Mouse (Mus musculus) CH12.LX (cell line): ENCODE data around the gene Ccdc40. TPM values are rescaled to one million over a fixed set of nuclear protein-coding genes. Genes with fewer than 3 reads are reported as not detected.

Experiments
- DNase-seq: peaks from one replicate; pipeline ENCODE4 v3.0.0-alpha.2; 2013; ENCODE audit errors: extremely low read depth
- H3K27ac ChIP-seq: 2 replicates; pipeline ENCODE4 v1.5.1; 2012; ENCODE audit warnings: low read depth, mild to moderate bottlenecking, control low read depth, moderate library complexity; ENCODE audit not compliant: insufficient read depth
- H3K27me3 ChIP-seq: replicated peaks from 2 replicates; pipeline ENCODE3; 2012; ENCODE audit warnings: inconsistent platforms
- H3K36me3 ChIP-seq, 2 experiments: replicated peaks in 1 of 2; 2 replicates each; pipeline versions ENCODE3 to v1.6.1; 2012; ENCODE audit warnings: inconsistent platforms in 1 of 2, low read length in 1 of 2, mild to moderate bottlenecking in 1 of 2, mixed read lengths in 1 of 2, moderate library complexity in 1 of 2; ENCODE audit not compliant: control insufficient read depth in 1 of 2, insufficient read depth in 1 of 2
- H3K4me1 ChIP-seq, 2 experiments: 2 replicates each; pipeline ENCODE4 v1.6.1; 2012; ENCODE audit warnings: inconsistent platforms in 1 of 2, moderate library complexity in 1 of 2; ENCODE audit not compliant: insufficient read depth in 2 of 2, control insufficient read depth in 1 of 2
- H3K4me2 ChIP-seq: 2 replicates; pipeline ENCODE4 v1.6.1; 2012; ENCODE audit warnings: low read depth, mild to moderate bottlenecking, control low read depth; ENCODE audit not compliant: poor library complexity, insufficient read depth, severe bottlenecking
- H3K4me3 ChIP-seq, 3 experiments: fragments of 150-350 bp in 1 of 3; sonication (generic) in 1 of 3; replicated peaks in 1 of 3; 2 replicates each; pipeline versions ENCODE3 to v1.5.1; 2011 to 2012; ENCODE audit warnings: low read depth in 2 of 3, low read length in 2 of 3, mild to moderate bottlenecking in 2 of 3, moderate library complexity in 2 of 3, control low read depth in 1 of 3, improper control_type of control experiment in 1 of 3, inconsistent platforms in 1 of 3, mixed read lengths in 1 of 3; ENCODE audit not compliant: poor library complexity in 1 of 3
- H3K79me2 ChIP-seq: replicated peaks from 2 replicates; pipeline ENCODE4 v1.6.1; 2012; ENCODE audit warnings: mild to moderate bottlenecking, moderate library complexity; ENCODE audit not compliant: control insufficient read depth, poor library complexity, insufficient read depth, severe bottlenecking; ENCODE audit errors: extremely low read depth
- H3K9ac ChIP-seq: 2 replicates; pipeline ENCODE4 v1.6.1; 2012; ENCODE audit warnings: low read depth, mild to moderate bottlenecking, control low read depth, moderate library complexity; ENCODE audit not compliant: insufficient read depth
- H3K9me3 ChIP-seq: replicated peaks from 2 replicates; pipeline ENCODE3; 2012; ENCODE audit warnings: low read length, inconsistent platforms, mixed read lengths
- BHLHE40 ChIP-seq: IDR thresholded peaks from 2 replicates; pipeline ENCODE4 v1.6.1; 2011; ENCODE audit warnings: mild to moderate bottlenecking, low read depth, low read length, improper control_type of control experiment
- CHD2 ChIP-seq: IDR thresholded peaks from 2 replicates; pipeline ENCODE4 v1.6.1; 2011; ENCODE audit warnings: low read length, improper control_type of control experiment
- CTCF ChIP-seq, 2 experiments: IDR thresholded peaks in 1 of 2; conservative IDR thresholded peaks in 1 of 2; 2 replicates each; pipeline ENCODE4 v1.5.1; 2011 to 2012; ENCODE audit warnings: low read depth in 2 of 2, low read length in 2 of 2, improper control_type of control experiment in 1 of 2, inconsistent platforms in 1 of 2, mild to moderate bottlenecking in 1 of 2, moderate library complexity in 1 of 2
- E2F4 ChIP-seq: IDR thresholded peaks from 2 replicates; pipeline ENCODE4 v1.6.1; 2011; ENCODE audit warnings: low read depth, low read length, improper control_type of control experiment; ENCODE audit not compliant: insufficient replicate concordance
- EP300 ChIP-seq: IDR thresholded peaks from 2 replicates; pipeline ENCODE4 v1.6.1; 2011; ENCODE audit warnings: low read length, improper control_type of control experiment
- JUN ChIP-seq: IDR thresholded peaks from 2 replicates; pipeline ENCODE4 v1.6.1; 2011; ENCODE audit warnings: low read depth, mild to moderate bottlenecking, low read length, improper control_type of control experiment, moderate library complexity; ENCODE audit not compliant: insufficient read depth
- MAFK ChIP-seq: IDR thresholded peaks from 2 replicates; pipeline ENCODE4 v1.6.1; 2011; ENCODE audit warnings: low read length, improper control_type of control experiment; ENCODE audit not compliant: insufficient replicate concordance
- MAX ChIP-seq: IDR thresholded peaks from 2 replicates; pipeline ENCODE4 v1.6.1; 2011; ENCODE audit warnings: low read length, improper control_type of control experiment
- MXI1 ChIP-seq: IDR thresholded peaks from 2 replicates; pipeline ENCODE4 v1.6.1; 2011; ENCODE audit warnings: mild to moderate bottlenecking, low read depth, low read length, improper control_type of control experiment
- NELFE ChIP-seq: IDR thresholded peaks from 2 replicates; pipeline ENCODE4 v1.6.1; 2011; ENCODE audit warnings: low read depth, low read length, improper control_type of control experiment
- PAX5 ChIP-seq: IDR thresholded peaks from 2 replicates; pipeline ENCODE4 v1.6.1; 2012; ENCODE audit warnings: low read length, inconsistent platforms, mixed read lengths
- POLR2A ChIP-seq: IDR thresholded peaks from 2 replicates; pipeline ENCODE4 v1.6.1; 2011; ENCODE audit warnings: low read depth, mild to moderate bottlenecking, improper control_type of control experiment, low read length
- POLR2AphosphoS2 ChIP-seq: IDR thresholded peaks from 2 replicates; pipeline ENCODE4 v1.6.1; 2011; ENCODE audit warnings: low read depth, low read length, improper control_type of control experiment
- RCOR1 ChIP-seq: conservative IDR thresholded peaks from 2 replicates; pipeline ENCODE4 v1.6.1; 2012; ENCODE audit warnings: low read depth, mild to moderate bottlenecking, inconsistent platforms, low read length, improper control_type of control experiment
- SIN3A ChIP-seq: IDR thresholded peaks from 2 replicates; pipeline ENCODE4 v1.6.1; 2012; ENCODE audit warnings: low read length, improper control_type of control experiment, inconsistent platforms
- SMC3 ChIP-seq: IDR thresholded peaks from 2 replicates; pipeline ENCODE4 v1.6.1; 2011; ENCODE audit warnings: low read depth, low read length, improper control_type of control experiment
- TBP ChIP-seq: conservative IDR thresholded peaks from 2 replicates; pipeline ENCODE4 v1.6.1; 2011; ENCODE audit warnings: low read depth, low read length, improper control_type of control experiment
- TCF12 ChIP-seq: IDR thresholded peaks from 2 replicates; pipeline ENCODE4 v1.6.1; 2014; ENCODE audit warnings: low read depth, mild to moderate bottlenecking, inconsistent platforms, low read length, improper control_type of control experiment
- UBTF ChIP-seq: IDR thresholded peaks from 2 replicates; pipeline ENCODE4 v1.6.1; 2012; ENCODE audit warnings: low read depth, mild to moderate bottlenecking, inconsistent platforms, low read length, improper control_type of control experiment, moderate library complexity
- USF1 ChIP-seq: IDR thresholded peaks from 2 replicates; pipeline ENCODE4 v1.6.1; 2014; ENCODE audit warnings: low read depth, mild to moderate bottlenecking, inconsistent platforms, low read length, improper control_type of control experiment
- ZNF384 ChIP-seq: IDR thresholded peaks from 2 replicates; pipeline ENCODE4 v1.6.1; 2012; ENCODE audit warnings: low read depth, low read length, improper control_type of control experiment, inconsistent platforms
- dilution Hi-C: fragments of 300-500 bp; cut with MboI; formaldehyde crosslinking; loops from 2 replicates; pipeline ENCODE4 v1.14.3; 2020; ENCODE audit warnings: low sequenced_read_pairs; ENCODE audit not compliant: extremely low pct_unique_long_range_greater_than_20kb, extremely low pct_ligation_motif_present
- in situ Hi-C: fragments of 300-500 bp; cut with MboI; formaldehyde crosslinking; loops from 3 replicates; pipeline ENCODE4 v1.14.3; 2019; ENCODE audit warnings: low sequenced_read_pairs, low pct_ligation_motif_present, low pct_unique_long_range_greater_than_20kb, mixed read lengths
- polyA plus RNA-seq: library from polyadenylated mRNA; unstranded; fragments of >175 nt; gene quantifications from 2 replicates; pipeline ENCODE4 v1.2.1, GENCODE M21; 2012; ENCODE audit warnings: low read depth; ENCODE audit not compliant: insufficient read length
- total RNA-seq, 2 experiments: library from RNA; depleted of rRNA; stranded (reverse); fragments of 300-350 nt in 1 of 2; fragments of >200 nt in 1 of 2; gene quantifications; 2 replicates each; pipeline ENCODE4 v1.2.3; 2012 to 2014

Ccdc40 gene
- total and polyA plus RNA-seq, 3 experiments: 0.97 to 1.4 (median 1.3) TPM

- dilution Hi-C loops: no loop called here
- H3K27ac ChIP-seq: no peak overlapping the region
Measured at GRCm38 (mm10) chr11:119224926-119225325, 3.4 kb upstream of the Ccdc40 start.

GRCm38 (mm10) chr11:119225634-119226033 lies 2.7 kb upstream of the Ccdc40 start:
- Histone ChIP-seq H3K27me3 (peaks cover 91% of the 10 kb centered on the region), H3K79me2 (no peaks in the 10 kb centered on the region), H3K4me2 (no peak overlapping the region), H3K36me3 (no peaks in the 10 kb centered on the region), H3K9ac (no peak overlapping the region), H3K4me3 (no peak overlapping the region), H3K4me1 (peaks cover 3 to 19% of the 10 kb centered on the region in 2 experiments), H3K9me3 (peaks cover 5% of the 10 kb centered on the region), H3K27ac (no peak overlapping the region)
- dilution Hi-C loops (no loop called here), in situ Hi-C loops (no loop called here)
- TF ChIP-seq EP300: no peak
- TF ChIP-seq NELFE: no peak
- no peak for TF ChIP-seq E2F4
- TF ChIP-seq USF1: no peak
- TF ChIP-seq POLR2A: no peak
- no peak for TF ChIP-seq PAX5
- no peak for TF ChIP-seq MXI1
- TF ChIP-seq SMC3: no peak
- TF ChIP-seq ZNF384: no peak
- no peak for TF ChIP-seq TCF12
- no peak for TF ChIP-seq MAFK
- TF ChIP-seq TBP: no peak
- TF ChIP-seq MAX: no peak
- no peak for TF ChIP-seq CTCF (conservative IDR thresholded peaks at IDR 0.05 in 1 of 2, IDR thresholded peaks at IDR 0.05 in 1 of 2; ENCODE audit: low read depth in 2 of 2, low read length in 2 of 2)
- no peak for TF ChIP-seq JUN
- TF ChIP-seq UBTF: no peak
- no peak for DNase-seq

More at GRCm38 (mm10) chr11:119224926-119225325, 3.4 kb upstream of the Ccdc40 start:
- DNase-seq: no peak
- no peak overlapping the region for H3K9ac ChIP-seq
- in situ Hi-C loops: no loop called here
- no peak overlapping the region for H3K4me2 ChIP-seq
- no peak overlapping the region for H3K4me3 ChIP-seq
- H3K27me3 ChIP-seq: peaks cover 91% of the 10 kb centered on the region
- H3K9me3 ChIP-seq: peaks cover 5% of the 10 kb centered on the region
- peaks cover 3 to 19% of the 10 kb centered on the region in 2 experiments for H3K4me1 ChIP-seq
- no peak for TF ChIP-seq CHD2
- TF ChIP-seq SIN3A: no peak
- TF ChIP-seq SMC3: no peak
- no peak for TF ChIP-seq POLR2A
- no peak for TF ChIP-seq BHLHE40
- TF ChIP-seq RCOR1: no peak
- no peak for TF ChIP-seq ZNF384
- no peak for TF ChIP-seq POLR2AphosphoS2
- TF ChIP-seq MXI1: no peak
- TF ChIP-seq TBP: no peak
- H3K36me3 ChIP-seq: no peaks in the 10 kb centered on the region
- H3K79me2 ChIP-seq: no peaks in the 10 kb centered on the region
